Mouse (Mus musculus) kidney, embryonic 14.5 days (tissue): ENCODE results near the gene Fgb. TPM values are rescaled to one million over a fixed set of nuclear protein-coding genes. Genes with fewer than 3 reads are reported as not detected.
A peak's percentile ranks its signal among the peaks of the same experiment; 100 is the strongest.

ENCODE experiments used
- ATAC-seq: fragments of 200-750 bp; cut with Nextera tagmentation; 2 replicates; pipeline ENCODE4 v1.8.0; 2017; ENCODE audit warnings: moderate number of reproducible peaks, mild to moderate bottlenecking, moderate TSS enrichment, moderate library complexity; ENCODE audit not compliant: low FRiP score, low TSS enrichment
- H3K27ac ChIP-seq: fragments of 300-500 bp; sonication (generic); 2 replicates; pipeline ENCODE4 v1.5.1; 2014; ENCODE audit warnings: low read depth, mild to moderate bottlenecking, low read length, moderate library complexity, mixed read lengths
- H3K27me3 ChIP-seq: fragments of 300-500 bp; sonication (generic); 2 replicates; pipeline ENCODE4 v1.6.1; 2014; ENCODE audit warnings: mild to moderate bottlenecking, low read length; ENCODE audit not compliant: control insufficient read depth, insufficient read depth
- H3K36me3 ChIP-seq: fragments of 300-500 bp; sonication (generic); 2 replicates; pipeline ENCODE4 v1.6.1; 2014; ENCODE audit warnings: low read length, mixed read lengths; ENCODE audit not compliant: control insufficient read depth, insufficient read depth
- H3K4me1 ChIP-seq: fragments of 300-500 bp; sonication (generic); 2 replicates; pipeline ENCODE4 v1.6.1; 2014; ENCODE audit warnings: low read length, mixed read lengths; ENCODE audit not compliant: control insufficient read depth, insufficient read depth
- H3K4me2 ChIP-seq: fragments of 300-500 bp; sonication (generic); replicated peaks from 2 replicates; pipeline ENCODE4 v1.6.1; 2014; ENCODE audit warnings: low read depth, mild to moderate bottlenecking, low read length
- H3K4me3 ChIP-seq: fragments of 300-500 bp; sonication (generic); 2 replicates; pipeline ENCODE4 v1.5.1; 2014; ENCODE audit warnings: mild to moderate bottlenecking, low read length
- H3K9ac ChIP-seq: fragments of 300-500 bp; sonication (generic); 2 replicates; pipeline ENCODE4 v1.6.1; 2014; ENCODE audit warnings: low read depth, mild to moderate bottlenecking, low read length, moderate library complexity
- H3K9me3 ChIP-seq: fragments of 300-500 bp; sonication (generic); 2 replicates; pipeline ENCODE4 v1.6.1; 2016; ENCODE audit warnings: low read length; ENCODE audit not compliant: control insufficient read depth
- WGBS: fragments of 180-500 bp; shearing (Covaris S2); extraction: QIAGEN DNeasy Blood & Tissue Kit; methylation state at CpG from one replicate; pipeline ENCODE4 v1.1.7; 2014; 5-methylcytosine and 5-hydroxymethylcytosine counted together
- polyA plus RNA-seq: library from polyadenylated mRNA; unstranded; fragments of >200 nt; fragmentation: Nextera tagmentation; extraction: Ambion mirVana; gene quantifications from 2 replicates; pipeline ENCODE4 v1.2.1, GENCODE M21; 2014

Fgb gene
- polyA plus RNA-seq, 1 experiment from 2014 or later = 1.3 TPM

- Histone ChIP-seq H3K9ac (no peak overlapping the region), H3K4me2 (no peak overlapping the region), H3K27ac (no peak overlapping the region), H3K4me3 (no peak overlapping the region), H3K27me3 (no peaks in the 10 kb centered on the region), H3K4me1 (peaks cover 8% of the 10 kb centered on the region; the same call in 1 of the 2 replicates), H3K9me3 (no peaks in the 10 kb centered on the region), H3K36me3 (peaks cover 46% of the 10 kb centered on the region)
- 100% methylated on average over 2 of the region's 2 CpGs for WGBS
- ATAC-seq = no peak
Measured at GRCm38 (mm10) chr3:83057046-83057445, 7.4 kb upstream of the Fgb start.

GRCm38 (mm10) chr3:83055281-83056038 is 5.8 kb upstream of the Fgb start, which contains the start of gene Plrg1:
Gene Plrg1 (plus strand): TSS chr3:83055522.
- Histone ChIP-seq H3K27me3 (no peaks in the 10 kb centered on the region), H3K4me3 (peak within 1 kb of the TSS; percentile 76), H3K4me2 (peak within 1 kb of the TSS; percentile 76), H3K27ac (peak within 1 kb of the TSS; percentile 39; the same call in 1 of the 2 replicates), H3K4me1 (peaks cover 8% of the 10 kb centered on the region; the same call in 1 of the 2 replicates), H3K9me3 (no peaks in the 10 kb centered on the region), H3K36me3 (peaks cover 30% of the 10 kb centered on the region), H3K9ac (peak within 1 kb of the TSS; percentile 82)
- ATAC-seq = peak; percentile 99
- under 1% methylated on average over 60 of the region's 61 CpGs for WGBS

- Histone ChIP-seq H3K9ac (no peak overlapping the region), H3K4me3 (peak overlapping the region; percentile 76), H3K4me2 (peak overlapping the region; percentile 24; the same call in 1 of the 2 replicates), H3K27me3 (no peaks in the 10 kb centered on the region), H3K4me1 (peaks cover 8% of the 10 kb centered on the region; the same call in 1 of the 2 replicates), H3K9me3 (no peaks in the 10 kb centered on the region), H3K36me3 (peaks cover 23% of the 10 kb centered on the region), H3K27ac (no peak overlapping the region)
- WGBS = 38% methylated on average over 13 of the region's 13 CpGs
- no peak for ATAC-seq
Measured at GRCm38 (mm10) chr3:83054759-83055158, 5.1 kb upstream of the Fgb start.

- Histone ChIP-seq H3K36me3 (peaks cover 13% of the 10 kb centered on the region), H3K27me3 (no peaks in the 10 kb centered on the region), H3K9me3 (no peaks in the 10 kb centered on the region), H3K4me2 (no peak overlapping the region), H3K27ac (no peak overlapping the region), H3K4me3 (no peak overlapping the region), H3K9ac (no peak overlapping the region), H3K4me1 (peaks cover 8% of the 10 kb centered on the region; the same call in 1 of the 2 replicates)
- WGBS = 36% methylated on average over 10 of the region's 10 CpGs
- ATAC-seq = no peak
Measured at GRCm38 (mm10) chr3:83053758-83054157, 4.1 kb upstream of the Fgb start.

GRCm38 (mm10) chr3:83053126-83053525 is 3.5 kb upstream of the Fgb start:
- H3K27ac ChIP-seq = no peak overlapping the region
- H3K4me3 ChIP-seq = no peak overlapping the region
- no peak for ATAC-seq
- WGBS = 93% methylated on average over 7 of the region's 7 CpGs
- H3K9me3 ChIP-seq = no peaks in the 10 kb centered on the region
- no peaks in the 10 kb centered on the region for H3K27me3 ChIP-seq
- no peak overlapping the region for H3K4me2 ChIP-seq
- peaks cover 8% of the 10 kb centered on the region; the same call in 1 of the 2 replicates for H3K4me1 ChIP-seq
- peaks cover 8% of the 10 kb centered on the region; the same call in 1 of the 2 replicates for H3K36me3 ChIP-seq
- no peak overlapping the region for H3K9ac ChIP-seq

- 83% methylated on average over 5 of the region's 5 CpGs for WGBS
- H3K4me1 ChIP-seq = peaks cover 8% of the 10 kb centered on the region; the same call in 1 of the 2 replicates
- H3K4me2 ChIP-seq = no peak overlapping the region
- no peak overlapping the region for H3K4me3 ChIP-seq
- H3K27ac ChIP-seq = no peak overlapping the region
- H3K9ac ChIP-seq = no peak overlapping the region
- H3K27me3 ChIP-seq = no peaks in the 10 kb centered on the region
- no peak for ATAC-seq
- H3K9me3 ChIP-seq = no peaks in the 10 kb centered on the region
- H3K36me3 ChIP-seq = no peaks in the 10 kb centered on the region; the same call in 1 of the 2 replicates
Measured at GRCm38 (mm10) chr3:83052102-83052501, 2.4 kb upstream of the Fgb start.

- no peaks in the 10 kb centered on the region for H3K9me3 ChIP-seq
- no peak for ATAC-seq
- 76% methylated on average over 5 of the region's 5 CpGs for WGBS
- no peaks in the 10 kb centered on the region for H3K36me3 ChIP-seq
- no peak overlapping the region for H3K9ac ChIP-seq
- H3K27ac ChIP-seq = no peak overlapping the region
- no peaks in the 10 kb centered on the region for H3K27me3 ChIP-seq
- H3K4me1 ChIP-seq = no peaks in the 10 kb centered on the region
- H3K4me3 ChIP-seq = no peak overlapping the region
- H3K4me2 ChIP-seq = no peak overlapping the region
Measured at GRCm38 (mm10) chr3:83050661-83051060, 998 bp upstream of the Fgb start.

GRCm38 (mm10) chr3:83046649-83047048 is 3.0 kb downstream of the Fgb start:
- H3K9me3 ChIP-seq = no peaks in the 10 kb centered on the region
- H3K27me3 ChIP-seq = no peaks in the 10 kb centered on the region
- no peak overlapping the region for H3K4me2 ChIP-seq
- 88% methylated on average over 11 of the region's 11 CpGs for WGBS
- H3K27ac ChIP-seq = no peak overlapping the region
- no peak overlapping the region for H3K4me3 ChIP-seq
- H3K36me3 ChIP-seq = no peaks in the 10 kb centered on the region
- no peaks in the 10 kb centered on the region for H3K4me1 ChIP-seq
- no peak for ATAC-seq
- H3K9ac ChIP-seq = no peak overlapping the region

- Histone ChIP-seq H3K4me3 (no peak overlapping the region), H3K36me3 (no peaks in the 10 kb centered on the region), H3K27ac (no peak overlapping the region), H3K9ac (no peak overlapping the region), H3K4me2 (no peak overlapping the region), H3K9me3 (no peaks in the 10 kb centered on the region), H3K4me1 (no peaks in the 10 kb centered on the region), H3K27me3 (no peaks in the 10 kb centered on the region)
- no peak for ATAC-seq
- 93% methylated on average over 5 of the region's 5 CpGs for WGBS
Measured at GRCm38 (mm10) chr3:83042451-83042850, 7.2 kb downstream of the Fgb start.
